In genomic region chr9:90124873-90125245, GRCm38 (mm10) we compare ENCODE assay signal across 14 mouse cellular contexts. TPM values are rescaled to one million over a fixed set of nuclear protein-coding genes. Genes with fewer than 3 reads are reported as not detected.
DNase-seq lines count a peak whose midpoint lies in the region; ATAC-seq and TF ChIP-seq lines count a peak whose summit lies in the region.
"Had no signal": no experiment of that assay in that cellular context is flagged by ENCODE, and none has a peak within 500 bp of the region (broad histone marks: within the 10 kb centered on the region; RNA-seq: fewer than 3 reads in every experiment).

No protein-coding gene starts in this region.

- TF ChIP-seq POLR2A in heart, adult 2 months (IDR thresholded peaks at IDR 0.05; ENCODE audit: insufficient read depth, low read depth, low read length): no peak

- H3K4me1 ChIP-seq in heart, adult 2 months (ENCODE audit: control insufficient read depth, insufficient read depth, low read length): peaks cover 7% of the 10 kb centered on the region
- H3K4me1 ChIP-seq in neural tube, embryonic 15.5 days: peaks cover 13% of the 10 kb centered on the region; the same call in 1 of the 2 replicates

- H3K4me2 ChIP-seq in neural tube, embryonic 15.5 days: peak overlapping the region; percentile 29

- 0 out of 2 replicates have a peak, but pooled peaks have one; percentile 32 for ATAC-seq in neural tube, embryonic 15.5 days (ENCODE audit: low FRiP score)
- ATAC-seq: activated CD4-positive, CD25-positive, alpha-beta regulatory T cell, adult 4 months; CD4-positive, CD25-positive, alpha-beta regulatory T cell, adult 4 months had no signal

- intact Hi-C loops in heart, adult 2 months (cut with DNase I): loop anchor here (5.0 kb wide), 2 partner anchors 48 to 72 kb away; no protein-coding TSS in a partner anchor
- intact Hi-C loops in heart, postnatal 36 days (cut with DNase I): loop anchor here (5.0 kb wide), 1 partner anchor 72 kb away; no protein-coding TSS in a partner anchor

- no peaks in the 10 kb centered on the region for H3K9me3 ChIP-seq in neural tube, embryonic 15.5 days (replicated peaks)
- H3K9me3 ChIP-seq: limb, embryonic 10.5 days had no signal

- TF ChIP-seq CTCF in heart, adult 2 months (IDR thresholded peaks at IDR 0.05): no peak

- H3K9ac ChIP-seq in heart, adult 2 months (ENCODE audit: low read depth, low read length): peak overlapping the region; percentile 29
- H3K9ac ChIP-seq in neural tube, embryonic 15.5 days (replicated peaks): 0 out of 2 replicates have a peak overlapping the region, but pooled peaks have one; percentile 17

- peak overlapping the region; percentile 11 for H3K4me3 ChIP-seq in heart, adult 2 months
- H3K4me3 ChIP-seq in neural tube, embryonic 15.5 days (replicated peaks): no peak overlapping the region
- H3K4me3 ChIP-seq: limb, embryonic 10.5 days had no signal

- TF ChIP-seq EP300 in heart, adult 2 months (IDR thresholded peaks at IDR 0.05; ENCODE audit: insufficient read depth, low read depth, low read length): no peak

- H3K27me3 ChIP-seq in heart, adult 2 months (ENCODE audit: control insufficient read depth, insufficient read depth, low read length): no peaks in the 10 kb centered on the region
- H3K27me3 ChIP-seq in neural tube, embryonic 15.5 days (replicated peaks): no peaks in the 10 kb centered on the region

- WGBS in heart, adult 2 months: 35% methylated on average over 8 of the region's 8 CpGs
- WGBS in neural tube, embryonic 15.5 days: 19% methylated on average over 8 of the region's 8 CpGs

- H3K36me3 ChIP-seq in heart, adult 2 months (ENCODE audit: control insufficient read depth, insufficient read depth, low read length): no peaks in the 10 kb centered on the region
- H3K36me3 ChIP-seq in neural tube, embryonic 15.5 days: no peaks in the 10 kb centered on the region
- H3K36me3 ChIP-seq: limb, embryonic 10.5 days had no signal

- H3K79me2 ChIP-seq in heart, adult 2 months (replicated peaks; ENCODE audit: control insufficient read depth, insufficient read depth, low read length): no peaks in the 10 kb centered on the region

- peak overlapping the region; percentile 78 for H3K27ac ChIP-seq in heart, adult 2 months
- no peak overlapping the region for H3K27ac ChIP-seq in neural tube, embryonic 15.5 days (replicated peaks)
- H3K27ac ChIP-seq: limb, embryonic 10.5 days had no signal

- peak in 1 of 2 experiments; percentile 27 for DNase-seq in heart, adult 2 months
- DNase-seq in heart, postnatal 36 days: no peak
- DNase-seq in retina, postnatal 1 day: peak; percentile 47
- DNase-seq in retina, embryonic 14.5 days (ENCODE audit: low spot score): no peak
- DNase-seq in heart, postnatal 4 days: peak; percentile 29
- DNase-seq in spleen, adult 18-20 months: no peak
- no peak for DNase-seq in cerebellum, postnatal 25 days
- DNase-seq: cerebellum, adult 2 months; right cerebral cortex, postnatal 14 days had no signal

RNA-seq across cellular contexts. Expression of gene Morf4l1, which starts 10.3 kb away (rescaled TPM):
- 100 to 1,000 TPM; 213 to 276 TPM for total RNA-seq in heart, adult 2 months (2021)
- polyA plus RNA-seq in heart, adult 2 months (2012; rRNA removed): 119 and 283 TPM in 2 replicates
- 100 to 1,000 TPM; 254 to 268 TPM for total RNA-seq in heart, postnatal 36 days (2021)
- 100 to 1,000 TPM; 325 to 333 TPM for total RNA-seq in heart, postnatal 4 days (2021)
- 520 and 554 TPM in 2 replicates for polyA plus RNA-seq in neural tube, embryonic 15.5 days (2015; fragmentation: Nextera tagmentation; extraction: Ambion mirVana)

RNA-seq across cellular contexts. Expression of gene Adamts7, which starts 38.0 kb away (rescaled TPM):
- total RNA-seq in heart, adult 2 months (2021): 10 to 100 TPM; 11.8 to 14.5 TPM
- polyA plus RNA-seq in heart, adult 2 months (2012; rRNA removed): 36.3 and 56.3 TPM in 2 replicates
- total RNA-seq in heart, postnatal 36 days (2021): 10 to 100 TPM; 14.4 to 17.7 TPM
- total RNA-seq in heart, postnatal 4 days (2021): 10 to 100 TPM; 17.5 to 17.6 TPM
- 8.0 and 8.5 TPM in 2 replicates for polyA plus RNA-seq in neural tube, embryonic 15.5 days (2015; fragmentation: Nextera tagmentation; extraction: Ambion mirVana)
- total RNA-seq: megakaryocyte-erythroid progenitor cell, adult 5-6 weeks had no signal
- polyA plus RNA-seq: activated CD4-positive, CD25-positive, alpha-beta regulatory T cell, adult 4 months had no signal

Comparison
In these comparisons a context has a peak if more than half of its experiments do, and no peak if none do; other contexts are left out.
1. DNase-seq: peak in retina, postnatal 1 day (single experiment) and heart, postnatal 4 days (single experiment); none in heart, postnatal 36 days (0 of 2), retina, embryonic 14.5 days (single experiment), spleen, adult 18-20 months (0 of 2) and cerebellum, postnatal 25 days (0 of 2).